Mouse (Mus musculus): ENCODE data around the gene Olfr520. TPM values are rescaled to one million over a fixed set of nuclear protein-coding genes. Genes with fewer than 3 reads are reported as not detected.

Olfr520 gene
- not detected in 2 replicates for polyA plus RNA-seq (2012; rRNA removed)

GRCm38 (mm10) chr7:99729973-99730372 is at the start of gene Olfr520:
Gene Olfr520, plus strand, starts transcription at chr7:99730273.

GRCm38 (mm10) chr7:99711166-99711565 is 18.9 kb upstream of the Olfr520 start, which contains the start of gene Slco2b1:
Gene Slco2b1, minus strand, starts transcription at chr7:99711340.

GRCm38 (mm10) chr7:99763207-99763606 is 33.1 kb downstream of the Olfr520 start, which contains the start of gene Olfr521:
Gene Olfr521, plus strand, starts transcription at chr7:99763507.

Other genes starting within 250 kb of the Olfr520 start
- 725 and 803 TPM in 2 replicates for gene Rps3, start 246.5 kb upstream of the Olfr520 start, polyA plus RNA-seq (2012; rRNA removed)
- 83.7 and 86.8 TPM in 2 replicates for gene Arrb1, start 194.8 kb upstream of the Olfr520 start, polyA plus RNA-seq (2012; rRNA removed)
- 0.32 and 0.42 TPM in 2 replicates for gene Tpbgl, start 103.2 kb upstream of the Olfr520 start, polyA plus RNA-seq (2012; rRNA removed)
- gene Slco2b1, start 18.9 kb upstream of the Olfr520 start, polyA plus RNA-seq (2012; rRNA removed), result 0.58 and 0.59 TPM in 2 replicates
- not detected in 2 replicates for gene Olfr521, start 33.2 kb downstream of the Olfr520 start, polyA plus RNA-seq (2012; rRNA removed)
- gene Neu3, start 98.1 kb downstream of the Olfr520 start, polyA plus RNA-seq (2012; rRNA removed), result 2.9 and 3.0 TPM in 2 replicates
- 0.02 TPM in 2 replicates for gene Xrra1, start 128.8 kb downstream of the Olfr520 start, polyA plus RNA-seq (2012; rRNA removed)
- 66.2 and 71.1 TPM in 2 replicates for gene Spcs2, start 133.2 kb downstream of the Olfr520 start, polyA plus RNA-seq (2012; rRNA removed)